Mouse (Mus musculus) gastrocnemius, postnatal 14 days (tissue): ENCODE results near the gene Ttll8. TPM values are rescaled to one million over a fixed set of nuclear protein-coding genes. Genes with fewer than 3 reads are reported as not detected.

ENCODE experiments used
- DNase-seq: peaks from one replicate; pipeline ENCODE4 v3.0.0; 2021; ENCODE audit warnings: mixed read lengths
- intact Hi-C: fragments of 180-260 bp; cut with DNase I; formaldehyde crosslinking; loops from one replicate; pipeline ENCODE4 v1.15.1; 2025; ENCODE audit warnings: low total_unique reads
- total RNA-seq, 2 experiments: library from RNA; stranded (reverse); gene quantifications; 2 replicates each; pipeline ENCODE4 v1.2.3; 2021

Ttll8 gene
- total RNA-seq, 2 experiments from 2014 or later, result not detected

DNA sequence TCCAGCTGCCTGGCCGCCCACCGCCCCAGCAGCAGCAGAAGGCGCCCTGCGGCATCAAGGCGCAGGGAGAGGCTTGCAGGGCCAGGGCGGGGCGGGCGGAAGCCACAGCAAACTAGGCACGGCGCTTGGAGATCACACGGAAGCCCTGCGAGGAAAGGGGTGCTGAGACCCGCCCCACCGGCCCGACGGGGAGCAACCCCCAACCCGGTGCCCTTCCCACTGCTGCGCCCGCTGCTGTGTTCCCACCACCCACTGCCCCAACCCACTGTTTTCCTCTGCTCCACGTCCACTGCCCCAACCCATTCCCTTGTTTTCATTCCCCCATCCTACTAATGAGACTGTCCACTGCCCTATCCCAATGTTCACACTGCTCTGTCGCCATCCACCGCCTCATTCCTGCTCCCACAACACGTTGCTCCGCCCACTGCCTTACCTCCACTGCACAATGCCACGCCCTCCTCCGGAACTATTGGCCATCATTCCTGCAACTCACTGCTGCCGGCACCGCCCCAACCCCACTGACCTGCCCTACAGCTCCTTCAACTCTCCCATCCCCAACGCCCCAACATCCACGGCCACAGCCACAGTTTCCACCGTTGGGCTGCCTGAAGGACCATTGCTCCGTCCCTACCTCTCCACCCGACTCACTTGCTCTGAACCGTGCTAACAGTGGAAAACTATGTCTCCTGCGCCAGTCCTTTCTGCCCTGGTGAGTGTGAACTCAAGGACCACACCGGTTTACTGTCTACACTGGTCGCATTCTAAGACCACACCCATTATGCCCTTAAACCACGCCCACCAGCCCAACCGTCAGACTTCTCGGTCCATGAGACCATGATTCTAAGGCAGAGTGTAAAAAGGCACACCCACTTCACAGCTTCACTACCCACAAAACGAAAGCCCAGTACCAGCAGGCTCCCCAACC lies 63.2 kb downstream of the Ttll8 start:
- intact Hi-C loops, result no loop called here
- peak; percentile 57 for DNase-seq

DNA sequence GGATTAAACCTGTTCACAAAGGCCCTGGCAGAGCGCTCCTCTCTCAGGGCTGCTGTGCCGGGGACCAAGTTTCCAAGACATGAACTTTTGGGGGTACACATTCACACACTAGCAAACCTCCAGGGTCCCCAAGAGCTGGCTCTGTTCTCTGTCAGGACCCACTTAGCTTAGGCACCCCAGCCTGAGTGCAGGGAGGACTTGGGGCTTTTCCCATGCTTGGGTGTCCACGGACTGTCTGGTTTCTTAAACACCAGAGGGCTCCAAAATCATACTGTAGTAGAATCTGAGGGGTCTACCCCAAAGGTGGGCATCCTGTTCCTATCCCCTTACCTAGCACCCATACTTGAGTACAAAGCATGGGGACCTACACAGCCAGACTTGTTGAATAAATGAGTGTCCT lies 64.2 kb downstream of the Ttll8 start:
- DNase-seq, result no peak
- intact Hi-C loops, result no loop called here

DNA sequence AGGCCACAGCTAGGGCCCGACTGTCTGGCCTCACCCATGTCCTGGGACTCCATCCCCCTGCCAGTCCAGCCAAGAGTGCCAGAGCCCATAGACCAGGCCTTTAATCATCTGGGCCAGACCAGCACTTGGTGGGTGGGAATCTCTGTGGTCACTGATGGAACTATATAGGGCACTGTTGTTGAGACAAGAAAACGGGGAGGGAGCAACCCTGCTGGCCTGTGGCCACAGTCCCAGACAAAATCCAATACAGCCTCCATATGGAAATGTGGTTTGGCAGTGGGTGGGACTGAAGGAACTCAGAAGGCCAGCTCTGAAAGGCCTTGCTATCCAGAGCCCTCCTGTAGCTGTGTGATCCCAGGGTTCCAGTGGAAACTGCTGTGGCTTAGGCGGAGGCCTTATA lies 65.2 kb downstream of the Ttll8 start:
- no peak for DNase-seq
- intact Hi-C loops, result no loop called here

DNA sequence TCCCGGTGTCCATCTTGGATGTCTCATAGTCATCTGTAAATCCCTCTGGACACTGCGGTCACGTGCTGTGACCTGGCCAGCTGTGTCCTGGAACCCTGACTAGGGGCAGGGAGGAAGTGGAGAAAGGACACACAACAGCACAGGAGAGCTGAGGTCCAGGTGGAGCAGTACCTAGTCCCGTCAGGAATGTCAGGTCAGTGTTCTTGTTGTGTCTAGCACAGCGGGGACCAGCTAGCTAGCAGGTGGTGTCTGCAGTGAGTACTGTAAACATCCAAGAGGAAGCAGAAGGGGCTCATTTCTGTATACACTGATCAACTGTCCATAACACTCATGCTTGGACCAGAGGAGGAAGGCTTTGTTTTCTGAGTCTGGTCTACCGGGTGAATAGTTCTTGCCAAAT lies 68.8 kb downstream of the Ttll8 start:
- intact Hi-C loops, result no loop called here
- no peak for DNase-seq

DNA sequence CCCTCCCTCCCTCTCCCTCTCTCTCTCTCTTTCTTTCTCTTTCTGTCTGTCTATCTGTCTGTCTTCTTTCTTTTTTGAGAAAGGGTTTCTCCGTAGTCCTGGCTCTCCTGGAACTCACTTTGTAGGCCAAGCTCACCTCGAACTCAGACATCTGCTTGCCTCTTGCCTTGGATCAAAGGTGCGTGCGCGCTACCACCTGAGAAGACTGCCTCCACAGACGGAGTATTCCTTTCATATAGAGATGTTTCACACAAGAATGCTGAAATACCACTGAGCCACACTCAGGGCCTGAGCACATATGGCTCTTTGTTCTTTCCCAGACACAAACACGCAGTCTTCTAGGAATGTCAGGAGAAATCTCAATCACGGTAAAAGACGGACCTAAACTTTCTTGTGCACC lies 70.9 kb downstream of the Ttll8 start:
- intact Hi-C loops, result no loop called here
- no peak for DNase-seq

DNA sequence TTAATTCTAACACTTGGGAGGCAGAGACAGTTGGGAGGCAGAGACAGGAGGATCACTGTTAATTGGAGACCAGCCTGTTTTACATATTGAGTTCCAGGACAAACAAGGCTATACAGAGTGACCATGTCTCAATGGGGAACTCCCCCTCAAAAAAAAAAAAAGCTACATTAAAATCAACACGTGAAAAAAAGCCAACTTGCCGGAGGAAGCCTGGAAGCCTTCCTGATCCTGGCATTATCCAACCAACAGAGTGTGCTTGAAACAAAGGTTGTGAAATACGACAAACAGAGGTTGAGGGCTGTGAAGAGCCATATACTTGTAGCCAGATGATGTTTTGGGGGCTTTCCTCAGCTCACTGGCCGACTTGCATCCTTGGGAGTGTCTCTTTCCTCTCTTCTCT lies 71.4 kb downstream of the Ttll8 start:
- no peak for DNase-seq
- intact Hi-C loops, result no loop called here

DNA sequence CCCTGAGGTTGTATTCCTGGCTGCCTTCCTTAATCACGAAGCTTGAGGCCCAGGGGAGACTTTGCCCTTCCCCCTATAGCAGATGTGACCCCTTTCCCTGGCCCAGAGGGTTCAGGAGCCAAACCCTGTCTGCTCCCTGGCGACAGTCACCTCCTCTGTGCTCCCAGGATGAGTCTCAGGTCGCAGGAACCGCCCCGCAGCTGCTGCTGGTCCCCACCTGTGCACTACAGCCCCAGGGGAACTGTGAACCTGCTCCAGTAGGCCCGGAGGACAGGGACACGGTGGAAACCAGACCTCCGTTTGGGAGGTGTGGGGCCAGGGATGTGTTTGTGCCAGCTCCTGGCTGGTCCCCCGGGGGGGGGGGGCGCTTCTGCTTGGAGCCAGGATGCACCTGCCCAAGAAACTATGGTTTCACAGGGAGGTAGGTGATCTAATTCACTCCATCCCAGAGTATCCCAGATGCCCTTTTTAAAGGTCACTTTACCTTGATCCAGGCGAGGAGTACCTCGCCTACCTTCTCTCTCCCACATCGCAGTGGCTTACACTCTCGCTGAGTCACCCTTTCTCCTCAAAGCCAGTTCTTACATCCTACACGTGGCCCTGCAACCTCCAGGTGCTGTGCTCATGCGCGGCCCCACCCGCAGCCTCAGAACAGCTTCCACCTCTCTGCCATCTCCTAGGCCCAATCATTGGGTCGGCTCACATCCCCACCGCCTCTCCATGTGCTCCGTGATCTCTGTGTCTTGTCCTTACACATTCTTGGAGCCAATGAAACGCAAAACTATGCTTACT lies 72.8 kb downstream of the Ttll8 start:
- DNase-seq, result no peak
- intact Hi-C loops, result no loop called here

DNA sequence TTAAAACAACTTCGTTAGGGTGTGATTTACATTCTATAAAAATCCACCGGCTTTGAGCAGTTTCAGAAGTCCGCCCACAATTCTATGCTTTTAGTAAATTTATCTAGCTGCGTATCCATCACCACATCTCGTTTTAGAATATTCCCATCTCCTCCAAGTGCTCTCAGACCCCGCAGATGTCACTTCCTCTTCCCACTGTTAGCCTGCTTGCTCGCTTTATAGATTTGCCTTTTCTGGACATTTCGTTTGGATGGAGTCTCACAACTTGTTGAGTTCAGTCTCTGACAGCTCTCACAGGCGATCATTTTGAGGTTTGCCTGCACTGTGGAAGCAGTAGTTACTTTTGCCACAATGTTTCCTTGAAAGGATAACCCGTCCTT lies 77.2 kb downstream of the Ttll8 start:
- intact Hi-C loops, result loop anchor here (5.0 kb wide), 1 partner anchor 40 kb away; no protein-coding TSS in a partner anchor
- no peak for DNase-seq

DNA sequence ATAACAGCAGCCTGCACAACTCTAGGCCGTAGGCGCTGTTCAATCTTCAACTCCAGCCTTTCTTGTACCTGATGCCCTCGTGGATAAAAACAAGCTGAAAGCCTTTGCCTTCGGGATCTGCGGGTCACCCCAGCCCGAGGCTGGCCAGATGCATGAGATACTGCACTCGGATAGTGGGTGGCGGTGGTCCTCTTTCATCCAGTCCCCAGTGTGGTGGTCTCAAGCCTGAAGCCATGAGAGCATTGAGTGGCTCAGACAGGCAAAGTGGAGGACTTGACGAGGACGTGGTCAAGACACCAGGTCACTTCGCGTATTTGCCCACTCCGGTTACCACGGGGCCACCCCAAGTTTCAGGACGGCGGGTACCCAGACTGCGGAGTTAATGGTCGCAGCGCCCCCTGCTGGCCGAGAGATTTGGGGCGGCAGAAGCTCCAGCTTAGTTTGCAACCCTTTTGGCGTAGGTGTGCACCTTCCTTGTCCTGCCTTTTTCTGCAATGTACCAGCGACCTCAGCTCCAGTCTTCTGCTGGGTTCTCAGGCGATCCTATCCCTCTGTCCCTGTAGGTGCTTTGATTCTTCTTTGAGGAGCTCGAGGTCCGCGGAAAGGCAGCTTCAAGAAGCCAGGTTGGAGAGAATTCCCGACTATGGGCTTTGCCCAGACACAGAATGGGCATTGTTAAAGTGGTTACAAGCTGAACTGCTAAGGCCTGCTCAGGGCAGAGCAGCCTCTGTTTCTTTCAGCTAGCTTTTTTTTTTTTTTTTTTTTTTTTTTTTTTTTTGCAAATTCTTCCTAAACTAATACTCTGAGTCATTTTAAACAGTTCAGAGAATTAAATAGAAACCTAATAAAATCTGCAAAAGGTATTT lies 77.8 kb downstream of the Ttll8 start:
- intact Hi-C loops, result loop anchor here (5.0 kb wide), 1 partner anchor 41 kb away; no protein-coding TSS in a partner anchor
- peak; percentile 84 for DNase-seq

DNA sequence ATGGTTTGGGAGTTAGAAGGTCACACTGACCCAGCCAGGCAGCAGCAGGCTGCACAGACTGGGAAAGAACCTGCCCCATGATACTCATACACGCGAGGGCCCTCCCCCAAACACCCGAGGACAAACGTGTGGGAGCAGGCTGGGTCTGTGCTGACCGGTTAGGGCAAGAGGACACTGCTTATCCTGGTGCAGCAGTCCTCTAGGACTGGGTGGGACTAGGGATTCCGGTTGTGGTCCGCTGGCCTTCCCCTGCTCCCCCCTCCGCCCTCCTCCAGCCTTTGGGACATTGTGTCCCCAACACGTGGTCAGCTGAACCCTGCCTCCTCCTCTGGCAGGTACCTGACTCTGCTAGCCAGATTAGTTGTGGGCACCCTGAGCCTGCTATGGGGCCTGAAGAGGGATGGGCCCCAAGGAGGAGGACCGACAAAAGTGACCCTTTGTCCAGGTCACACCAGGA lies 78.6 kb downstream of the Ttll8 start:
- no peak for DNase-seq
- intact Hi-C loops, result loop anchor here (2.0 to 5.0 kb wide), 2 partner anchors 42 to 47 kb away; no protein-coding TSS in a partner anchor

DNA sequence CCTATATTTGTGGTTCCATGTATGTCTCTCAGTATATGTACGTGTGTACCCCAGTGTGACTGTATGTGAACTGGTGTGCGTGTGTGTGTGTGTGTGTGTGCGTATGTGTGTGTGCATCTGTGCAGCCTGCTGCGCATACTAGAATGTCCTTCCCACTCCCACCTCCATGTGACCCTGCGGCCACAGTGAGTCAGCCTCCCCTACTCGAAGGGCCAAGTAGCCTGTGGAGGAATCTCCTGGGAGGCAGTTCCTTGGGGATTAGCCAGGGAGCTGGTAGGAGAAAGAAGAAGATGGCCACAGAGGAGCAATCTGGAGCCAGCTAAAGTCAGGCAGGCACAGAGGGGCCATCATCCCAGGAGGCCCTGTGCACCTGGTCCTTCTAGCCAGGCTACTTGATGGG lies 79.7 kb downstream of the Ttll8 start:
- no peak for DNase-seq
- intact Hi-C loops, result loop anchor here (2.0 kb wide), 1 partner anchor 46 kb away; no protein-coding TSS in a partner anchor

DNA sequence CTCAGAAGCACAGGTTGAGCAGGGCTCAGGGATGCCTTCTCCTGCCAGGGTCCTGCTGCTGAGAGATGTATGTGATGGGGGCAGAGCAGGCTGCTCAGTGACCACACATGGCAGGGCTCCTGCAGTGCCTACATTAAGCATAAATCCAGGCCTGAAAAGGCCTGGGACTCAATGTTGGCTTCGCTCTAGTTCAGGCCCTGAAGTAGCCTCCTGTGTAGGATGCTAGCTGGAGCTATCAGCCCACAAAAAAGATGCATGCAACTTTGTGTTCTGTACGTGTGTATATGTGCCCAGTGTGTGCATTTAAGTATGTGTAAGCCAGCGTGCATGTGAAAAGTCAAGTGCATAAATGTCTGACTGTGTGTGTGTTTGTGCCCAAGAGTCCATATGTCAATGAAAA lies 80.2 kb downstream of the Ttll8 start:
- no peak for DNase-seq
- intact Hi-C loops, result loop anchor here (2.0 kb wide), 1 partner anchor 45 kb away; no protein-coding TSS in a partner anchor

DNA sequence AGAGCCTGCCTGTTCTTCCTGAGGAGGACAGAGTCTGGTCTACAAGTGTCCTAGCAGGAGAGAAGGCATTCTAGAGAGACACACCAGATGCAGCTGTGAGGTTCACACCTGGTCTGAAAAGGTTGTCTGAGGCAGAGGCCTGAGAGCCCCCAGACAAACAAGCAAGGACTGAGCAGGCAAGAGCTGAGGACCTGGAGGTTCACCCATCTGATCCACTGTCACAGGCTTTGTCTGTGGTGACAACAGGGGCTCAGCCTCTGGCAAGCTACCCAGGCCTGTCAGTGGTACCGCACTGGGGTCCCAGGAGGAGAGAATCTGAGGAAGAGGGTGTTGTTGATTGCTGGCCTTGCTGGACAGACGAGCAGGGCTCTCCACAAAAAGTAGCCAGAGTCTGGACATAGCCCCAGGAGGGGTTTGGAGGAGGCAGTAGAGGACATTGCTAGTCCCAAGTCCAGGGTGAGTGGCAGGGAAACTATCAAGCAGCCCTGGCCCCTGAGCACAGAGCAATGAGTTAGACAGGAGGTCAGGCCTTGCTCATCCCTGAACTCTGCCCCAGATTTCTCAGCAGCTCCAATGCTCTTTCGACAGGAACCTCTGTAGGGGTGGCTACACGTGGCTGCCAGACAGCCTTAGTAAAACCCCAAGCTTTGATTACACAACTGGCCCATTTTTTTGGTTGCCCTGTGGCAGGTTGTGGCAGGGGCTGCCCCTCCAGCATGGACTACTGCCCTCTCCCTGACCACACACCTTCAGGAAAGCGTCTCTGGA lies 83.6 kb downstream of the Ttll8 start:
- DNase-seq, result no peak
- intact Hi-C loops, result no loop called here

DNA sequence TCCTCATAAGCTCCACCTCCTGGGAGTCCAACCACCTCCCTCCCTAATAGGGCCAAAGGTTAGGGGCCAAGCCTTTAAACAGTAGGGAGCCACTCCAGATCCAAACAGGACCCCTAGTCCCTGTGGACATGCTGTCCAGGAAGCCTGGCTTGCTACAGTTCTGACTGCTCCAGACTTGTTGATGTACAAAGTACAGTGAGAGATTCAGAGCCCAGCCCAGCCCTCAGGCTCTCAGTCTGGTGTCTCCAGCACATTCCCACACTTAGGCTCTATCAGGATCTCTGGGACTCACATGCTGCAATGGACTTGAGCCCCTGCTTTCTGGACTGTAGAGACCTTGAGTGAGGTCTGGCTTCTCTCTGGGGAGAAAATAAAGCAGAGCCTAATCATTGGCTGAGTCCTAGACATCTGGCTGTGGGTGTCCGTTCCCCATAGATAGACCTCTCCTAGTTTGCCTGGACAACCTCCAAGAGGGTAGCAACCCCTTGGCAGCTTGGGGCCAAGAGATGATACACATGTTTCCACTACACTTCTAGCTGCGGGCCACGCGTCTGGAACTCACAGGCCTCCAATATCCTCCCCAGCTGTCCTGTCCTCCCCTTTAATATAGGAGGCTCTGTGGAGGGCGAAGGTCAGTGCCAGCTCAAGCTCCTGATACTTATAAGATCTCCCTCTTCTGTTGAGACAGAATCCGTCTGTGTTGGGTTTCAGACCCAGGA lies 86.0 kb downstream of the Ttll8 start:
- intact Hi-C loops, result no loop called here
- DNase-seq, result no peak

DNA sequence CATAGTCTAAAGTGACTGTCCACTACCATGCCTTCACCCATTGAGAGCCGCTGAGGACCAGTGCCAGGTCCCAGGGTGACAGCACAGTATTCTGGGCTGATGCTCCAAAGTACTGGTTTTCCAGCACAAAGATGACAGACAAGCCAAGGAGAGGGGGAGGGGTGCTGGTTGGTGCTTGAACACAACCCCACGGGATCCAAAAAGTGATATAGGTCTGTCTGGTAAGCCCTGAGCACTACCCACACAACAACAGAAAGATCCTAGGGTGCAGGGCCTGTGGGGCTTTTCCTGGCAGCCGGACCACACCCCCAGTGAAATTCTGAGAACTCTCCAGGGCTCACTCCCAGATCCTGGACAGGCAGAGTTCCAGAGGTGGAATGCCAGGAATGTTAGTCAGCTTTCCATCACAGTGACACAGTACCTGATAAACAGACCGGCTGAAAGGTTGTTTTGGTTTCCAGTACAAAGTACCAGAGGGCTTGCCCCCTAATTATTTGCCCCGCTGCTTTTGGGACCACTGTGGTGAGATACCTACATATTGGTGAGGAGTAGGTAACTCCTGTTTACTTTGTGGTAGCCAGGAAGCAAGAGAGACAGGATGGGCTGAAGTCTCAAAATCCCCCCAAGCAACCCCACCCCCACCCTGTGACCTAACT lies 86.7 kb downstream of the Ttll8 start:
- no peak for DNase-seq
- intact Hi-C loops, result no loop called here

DNA sequence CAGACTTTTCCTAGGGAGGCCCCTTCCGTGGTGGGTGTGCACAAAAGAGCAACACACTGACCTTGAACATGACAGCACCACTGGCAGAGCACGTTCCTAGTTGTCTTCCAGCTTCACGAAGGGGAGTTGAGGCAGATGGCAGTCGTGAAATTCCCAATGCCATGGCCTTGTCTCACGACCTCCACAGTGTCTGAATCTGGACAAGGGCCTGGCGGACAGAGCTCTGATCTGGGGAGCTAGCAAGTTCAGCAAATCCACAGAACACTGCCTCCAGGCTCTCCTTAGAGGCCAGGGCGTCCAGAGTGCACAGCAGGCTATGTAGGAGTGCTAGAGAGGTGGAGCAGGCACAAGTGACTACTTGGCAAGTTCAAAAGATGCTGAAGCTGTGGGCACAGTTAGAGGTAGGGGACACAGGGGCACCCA lies 87.3 kb downstream of the Ttll8 start:
- intact Hi-C loops, result no loop called here
- DNase-seq, result no peak

DNA sequence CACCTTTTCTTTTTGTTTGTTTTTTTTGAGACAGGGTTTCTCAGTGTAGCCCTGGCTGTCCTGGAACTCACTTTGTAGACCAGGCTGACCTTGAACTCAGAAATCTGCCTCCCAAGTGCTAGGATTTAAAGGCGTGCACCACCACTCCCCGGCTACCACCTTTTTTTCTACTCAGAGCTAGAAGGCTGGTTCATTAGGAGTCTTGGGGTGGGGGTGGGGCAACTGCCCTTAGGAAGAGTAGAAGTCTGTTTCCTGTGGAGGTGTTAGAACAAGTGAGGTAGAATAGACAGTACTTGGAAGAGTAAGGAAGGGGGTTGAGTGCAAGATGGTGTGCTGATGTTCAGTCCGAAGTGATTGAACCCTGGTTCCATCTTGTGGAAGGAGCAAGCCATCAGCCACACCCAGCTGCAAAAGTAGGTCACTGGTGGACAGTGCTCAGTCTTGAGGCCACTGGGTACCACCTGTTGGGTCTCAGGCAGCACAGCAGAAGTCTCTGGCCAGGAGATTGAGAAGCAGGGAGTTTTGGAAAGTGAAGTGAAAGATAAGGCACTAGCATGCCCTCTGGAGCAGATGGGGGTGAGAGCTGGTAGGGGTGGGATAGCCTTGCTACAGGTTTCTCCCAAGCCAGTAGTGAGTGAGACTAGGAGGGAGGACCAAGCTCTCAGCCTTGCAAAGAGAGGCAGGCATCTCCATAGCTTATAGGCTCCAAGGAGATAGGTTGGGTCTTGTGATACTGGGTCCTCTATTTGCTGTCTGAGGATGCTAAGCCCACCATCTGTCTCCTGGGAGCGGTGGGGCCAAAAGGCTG lies 88.1 kb downstream of the Ttll8 start:
- intact Hi-C loops, result no loop called here
- DNase-seq, result no peak
